Mouse (Mus musculus) MEL (cell line): ENCODE measurements around the gene Mccc1. TPM values are rescaled to one million over a fixed set of nuclear protein-coding genes. Genes with fewer than 3 reads are reported as not detected.

Source experiments
- DNase-seq: peaks from one replicate; pipeline ENCODE4 v3.0.0; 2011; ENCODE audit warnings: low read depth, low spot score
- H3K27ac ChIP-seq: 2 replicates; pipeline ENCODE4 v1.5.1; 2012; ENCODE audit warnings: low read depth, mild to moderate bottlenecking, control low read depth, low read length, moderate library complexity; ENCODE audit not compliant: control insufficient read depth
- H3K27me3 ChIP-seq, 2 experiments: fragments of 150-350 bp in 1 of 2; sonication (generic) in 1 of 2; 2 replicates each; pipeline ENCODE4 v1.6.1; 2012; ENCODE audit warnings: low read length in 2 of 2, mild to moderate bottlenecking in 2 of 2, improper control_type of control experiment in 1 of 2, moderate library complexity in 1 of 2; ENCODE audit not compliant: insufficient read depth in 2 of 2, control insufficient read depth in 1 of 2
- H3K36me3 ChIP-seq, 2 experiments: 2 replicates each; pipeline ENCODE4 v1.6.1; 2012 to 2014; ENCODE audit warnings: low read length in 2 of 2, improper control_type of control experiment in 1 of 2, inconsistent platforms in 1 of 2, mild to moderate bottlenecking in 1 of 2; ENCODE audit not compliant: insufficient read depth in 2 of 2, control insufficient read depth in 1 of 2
- H3K4me1 ChIP-seq, 2 experiments: fragments of 150-350 bp in 1 of 2; sonication (generic) in 1 of 2; 2 replicates each; pipeline ENCODE4 v1.6.1; 2012; ENCODE audit warnings: low read length in 2 of 2, improper control_type of control experiment in 1 of 2, mild to moderate bottlenecking in 1 of 2; ENCODE audit not compliant: insufficient read depth in 2 of 2, control insufficient read depth in 1 of 2
- H3K4me3 ChIP-seq, 2 experiments: fragments of 150-350 bp in 1 of 2; sonication (generic) in 1 of 2; 2 replicates each; pipeline ENCODE4 v1.5.1; 2012; ENCODE audit warnings: low read depth in 2 of 2, low read length in 2 of 2, mild to moderate bottlenecking in 2 of 2, moderate library complexity in 2 of 2, control low read depth in 1 of 2, improper control_type of control experiment in 1 of 2; ENCODE audit not compliant: control insufficient read depth in 1 of 2, insufficient read depth in 1 of 2
- H3K79me2 ChIP-seq: 2 replicates; pipeline ENCODE4 v1.6.1; 2012; ENCODE audit warnings: mild to moderate bottlenecking, low read length, moderate library complexity; ENCODE audit not compliant: control insufficient read depth, poor library complexity, insufficient read depth
- H3K9ac ChIP-seq: 2 replicates; pipeline ENCODE4 v1.6.1; 2012; ENCODE audit warnings: low read depth, mild to moderate bottlenecking, control low read depth, low read length, moderate library complexity; ENCODE audit not compliant: control insufficient read depth, poor library complexity, severe bottlenecking
- H3K9me3 ChIP-seq: fragments of 150-350 bp; sonication (generic); replicated peaks from 2 replicates; pipeline ENCODE4 v1.6.1; 2012; ENCODE audit warnings: mild to moderate bottlenecking, low read length, improper control_type of control experiment, moderate library complexity; ENCODE audit not compliant: insufficient read depth
- BHLHE40 ChIP-seq: IDR thresholded peaks from 2 replicates; pipeline ENCODE4 v1.6.1; 2012; ENCODE audit warnings: low read depth, mild to moderate bottlenecking, inconsistent platforms, low read length, improper control_type of control experiment, borderline replicate concordance
- CHD1 ChIP-seq: IDR thresholded peaks from 2 replicates; pipeline ENCODE4 v1.6.1; 2012; ENCODE audit warnings: low read depth, mild to moderate bottlenecking, inconsistent platforms, low read length, improper control_type of control experiment
- CTCF ChIP-seq, 3 experiments: IDR thresholded peaks in 2 of 3; conservative IDR thresholded peaks in 1 of 3; 2 replicates each; pipeline ENCODE4 v1.5.1; 2011 to 2012; ENCODE audit warnings: low read length in 3 of 3, low read depth in 2 of 3, mild to moderate bottlenecking in 2 of 3, improper control_type of control experiment in 1 of 3, inconsistent platforms in 1 of 3, mixed read lengths in 1 of 3, moderate library complexity in 1 of 3; ENCODE audit not compliant: control insufficient read depth in 1 of 3, insufficient read depth in 1 of 3, poor library complexity in 1 of 3, severe bottlenecking in 1 of 3
- E2F4 ChIP-seq: IDR thresholded peaks from 2 replicates; pipeline ENCODE4 v1.6.1; 2011; ENCODE audit warnings: low read depth, low read length, improper control_type of control experiment, borderline replicate concordance
- JUND ChIP-seq: IDR thresholded peaks from 2 replicates; pipeline ENCODE4 v1.6.1; 2011; ENCODE audit warnings: low read depth, mild to moderate bottlenecking, improper control_type of control experiment, low read length
- MAFK ChIP-seq: IDR thresholded peaks from 2 replicates; pipeline ENCODE4 v1.6.1; 2011; ENCODE audit warnings: low read depth, mild to moderate bottlenecking, low read length, improper control_type of control experiment, borderline replicate concordance
- MAX ChIP-seq: IDR thresholded peaks from 2 replicates; pipeline ENCODE4 v1.6.1; 2011; ENCODE audit warnings: low read length, improper control_type of control experiment
- MAZ ChIP-seq: IDR thresholded peaks from 2 replicates; pipeline ENCODE4 v1.6.1; 2012; ENCODE audit warnings: low read depth, mild to moderate bottlenecking, inconsistent platforms, low read length, improper control_type of control experiment
- MEF2A ChIP-seq: IDR thresholded peaks from 2 replicates; pipeline ENCODE4 v1.6.1; 2014; ENCODE audit warnings: low read depth, mild to moderate bottlenecking, inconsistent platforms, low read length, improper control_type of control experiment; ENCODE audit not compliant: poor library complexity, insufficient replicate concordance, severe bottlenecking; ENCODE audit errors: extremely low read depth
- MXI1 ChIP-seq: IDR thresholded peaks from 2 replicates; pipeline ENCODE4 v1.6.1; 2011; ENCODE audit warnings: mild to moderate bottlenecking, low read depth, low read length, improper control_type of control experiment
- NELFE ChIP-seq: IDR thresholded peaks from 2 replicates; pipeline ENCODE4 v1.6.1; 2011; ENCODE audit warnings: low read depth, low read length, improper control_type of control experiment
- NRF1 ChIP-seq: IDR thresholded peaks from 2 replicates; pipeline ENCODE4 v1.6.1; 2014; ENCODE audit warnings: low read depth, mild to moderate bottlenecking, inconsistent platforms, low read length, improper control_type of control experiment, moderate library complexity; ENCODE audit not compliant: poor library complexity, insufficient read depth, severe bottlenecking
- POLR2A ChIP-seq, 2 experiments: IDR thresholded peaks; 2 replicates each; pipeline ENCODE4 v1.6.1; 2011 to 2012; ENCODE audit warnings: low read length in 2 of 2, mild to moderate bottlenecking in 2 of 2, control low read depth in 1 of 2, improper control_type of control experiment in 1 of 2, low read depth in 1 of 2, moderate library complexity in 1 of 2; ENCODE audit not compliant: control insufficient read depth in 1 of 2, insufficient read depth in 1 of 2, poor library complexity in 1 of 2
- RAD21 ChIP-seq: IDR thresholded peaks from 2 replicates; pipeline ENCODE4 v1.6.1; 2011; ENCODE audit warnings: mild to moderate bottlenecking, low read depth, low read length, improper control_type of control experiment
- SIN3A ChIP-seq: IDR thresholded peaks from 2 replicates; pipeline ENCODE4 v1.6.1; 2012; ENCODE audit warnings: low read length, improper control_type of control experiment, inconsistent platforms
- SMC3 ChIP-seq: IDR thresholded peaks from 2 replicates; pipeline ENCODE4 v1.6.1; 2011; ENCODE audit warnings: low read depth, low read length, improper control_type of control experiment
- TAL1 ChIP-seq: IDR thresholded peaks from 2 replicates; pipeline ENCODE4 v1.6.1; 2012; ENCODE audit warnings: mild to moderate bottlenecking, inconsistent platforms, low read length, moderate library complexity, mixed read lengths
- TBP ChIP-seq: IDR thresholded peaks from 2 replicates; pipeline ENCODE4 v1.8.0; 2011; ENCODE audit warnings: low read depth, low read length, improper control_type of control experiment
- ZC3H11A ChIP-seq: IDR thresholded peaks from 2 replicates; pipeline ENCODE4 v1.6.1; 2012; ENCODE audit warnings: low read depth, mild to moderate bottlenecking, inconsistent platforms, low read length, improper control_type of control experiment
- polyA plus RNA-seq, 2 experiments: library from polyadenylated mRNA; stranded (reverse) in 1 of 2; unstranded in 1 of 2; fragments of >175 nt in 1 of 2; fragments of >200 nt in 1 of 2; gene quantifications; 2 replicates each; pipeline versions ENCODE4 v1.2.1 to v1.2.4; 2012; ENCODE audit warnings: low replicate concordance in 2 of 2, low read depth in 1 of 2; ENCODE audit not compliant: insufficient read length in 2 of 2, insufficient read depth in 1 of 2, missing spikeins in 1 of 2
- total RNA-seq: library from RNA; depleted of rRNA; stranded (reverse); fragments of 300-350 nt; gene quantifications from 2 replicates; pipeline ENCODE4 v1.2.3, GENCODE M21; 2012

Mccc1 gene
- total and polyA plus RNA-seq, 3 experiments = 4.0 to 14.7 TPM; not detected in 1

DNA sequence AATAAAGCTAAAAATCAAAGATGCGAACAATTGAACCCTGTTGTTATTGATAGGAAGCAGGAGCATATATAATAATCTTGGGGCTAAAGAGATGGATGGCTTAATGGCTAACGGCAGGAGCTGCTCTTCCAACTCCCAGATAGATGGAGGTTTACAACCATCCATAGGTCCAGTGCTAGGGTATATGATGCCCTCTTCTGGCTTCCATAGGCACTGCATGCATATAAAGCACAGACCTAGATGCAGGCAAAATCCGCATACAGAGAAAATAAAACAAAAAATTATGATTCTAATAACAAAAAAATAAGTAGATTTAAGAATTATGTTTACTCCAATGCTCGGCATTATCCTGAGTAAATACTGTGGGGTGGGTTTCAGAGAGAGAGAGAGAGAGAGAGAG, 27.5 kb downstream of the Mccc1 start:
- Histone ChIP-seq H3K79me2 (no peaks in the 10 kb centered on the region), H3K4me3 (no peak overlapping the region), H3K9me3 (no peaks in the 10 kb centered on the region), H3K36me3 (no peaks in the 10 kb centered on the region), H3K27ac (no peak overlapping the region), H3K4me1 (no peaks in the 10 kb centered on the region), H3K9ac (no peak overlapping the region), H3K27me3 (no peaks in the 10 kb centered on the region)
- peak; percentile 45; the same call in 1 of the 2 replicates for TF ChIP-seq BHLHE40
- no peak for TF ChIP-seq E2F4
- TF ChIP-seq POLR2A (IDR thresholded peaks at IDR 0.05; ENCODE audit: control insufficient read depth in 1 of 2, insufficient read depth in 1 of 2, low read depth in 1 of 2, low read length in 2 of 2, poor library complexity in 1 of 2) = no peak
- TF ChIP-seq MAFK = no peak
- TF ChIP-seq NELFE = no peak
- no peak for TF ChIP-seq SIN3A
- no peak for TF ChIP-seq JUND
- peak; percentile 49 to 76 (median 69) for TF ChIP-seq CTCF (IDR thresholded peaks at IDR 0.05 in 2 of 3, conservative IDR thresholded peaks at IDR 0.05 in 1 of 3; ENCODE audit: control insufficient read depth in 1 of 3, insufficient read depth in 1 of 3, low read depth in 2 of 3, low read length in 3 of 3, poor library complexity in 1 of 3, severe bottlenecking in 1 of 3)
- TF ChIP-seq SMC3 = peak; percentile 89
- no peak for TF ChIP-seq TAL1
- peak; percentile 72 for TF ChIP-seq RAD21
- TF ChIP-seq ZC3H11A = peak; percentile 92
- peak; percentile 72 for DNase-seq

DNA sequence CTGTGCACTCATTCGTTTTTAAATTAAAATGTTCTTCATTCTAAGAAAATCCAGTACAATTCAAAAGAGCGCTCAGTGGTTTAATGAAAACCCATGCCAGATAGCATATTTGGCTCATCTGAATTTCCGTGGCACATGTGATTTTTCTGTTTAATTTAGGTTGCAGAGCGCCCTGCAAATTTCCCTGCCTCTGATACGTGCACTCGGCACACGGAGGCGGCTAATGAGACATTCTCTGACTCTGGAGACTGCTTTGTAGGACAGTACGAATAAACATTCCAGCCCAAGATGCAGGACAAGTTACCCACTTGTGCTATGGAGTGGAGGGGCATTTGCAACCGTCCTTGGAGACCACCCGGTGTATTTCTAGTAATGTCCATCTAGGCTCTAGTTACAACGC, 29.3 kb downstream of the Mccc1 start:
- no peak overlapping the region for H3K27ac ChIP-seq
- DNase-seq = no peak
- peaks cover 9 to 12% of the 10 kb centered on the region in 2 experiments for H3K4me1 ChIP-seq
- H3K79me2 ChIP-seq = no peaks in the 10 kb centered on the region
- peaks cover 0 to 14% of the 10 kb centered on the region in 2 experiments; a peak in 2 of 4 replicates for H3K36me3 ChIP-seq
- no peaks in the 10 kb centered on the region for H3K9me3 ChIP-seq
- TF ChIP-seq NRF1 (no peak), BHLHE40 (no peak), TBP (no peak), POLR2A (IDR thresholded peaks at IDR 0.05; ENCODE audit: control insufficient read depth in 1 of 2, insufficient read depth in 1 of 2, low read depth in 1 of 2, low read length in 2 of 2, poor library complexity in 1 of 2) (no peak), MXI1 (no peak), MEF2A (no peak), MAX (no peak), MAZ (no peak), CHD1 (no peak)
- no peak overlapping the region for H3K4me3 ChIP-seq
- H3K9ac ChIP-seq = no peak overlapping the region
- H3K27me3 ChIP-seq = no peaks in the 10 kb centered on the region
